Mouse (Mus musculus): ENCODE results near the gene Fcho1.

Gene Fcho1

DNA sequence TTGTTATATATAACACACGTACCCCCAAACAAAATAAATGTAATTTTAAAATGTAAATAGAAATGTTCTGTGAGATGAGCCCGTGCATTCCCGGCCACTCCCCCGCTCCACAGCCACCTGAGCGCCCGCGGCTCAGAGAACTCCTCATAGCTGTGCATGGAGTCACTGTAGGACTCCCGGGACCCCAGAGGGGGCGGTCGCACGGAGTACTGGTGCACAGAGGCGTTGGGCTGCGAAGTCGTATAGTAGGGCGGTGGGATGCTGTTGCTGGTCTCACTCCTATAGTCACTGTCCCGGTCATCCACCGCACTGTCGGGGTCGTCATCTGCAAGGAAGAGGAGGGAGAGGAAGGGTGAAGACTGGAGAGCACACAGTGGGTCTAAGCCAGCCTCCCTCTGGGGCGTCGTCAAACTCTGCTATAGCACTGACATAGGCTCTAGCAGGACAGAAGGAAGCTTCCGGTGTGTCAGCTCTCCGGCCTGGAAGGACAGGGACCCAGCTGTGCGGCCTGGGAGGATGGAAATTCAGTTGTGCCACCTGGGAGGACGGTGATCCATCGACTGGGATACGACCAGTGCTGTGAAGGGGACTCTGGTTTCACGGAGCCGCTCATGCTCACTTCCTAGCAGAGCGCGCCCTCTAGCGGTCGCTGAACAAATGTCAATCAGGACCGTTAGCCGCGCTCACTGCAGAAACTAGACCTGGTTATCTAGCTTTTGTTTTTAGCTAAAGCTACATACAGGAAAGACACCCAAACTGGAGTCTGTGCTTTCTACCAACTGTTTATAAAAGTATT lies 65.0 kb downstream of the Fcho1 start:
- peak; percentile 67 to 76 for DNase-seq (ENCODE audit: low spot score in 2 of 2)

DNA sequence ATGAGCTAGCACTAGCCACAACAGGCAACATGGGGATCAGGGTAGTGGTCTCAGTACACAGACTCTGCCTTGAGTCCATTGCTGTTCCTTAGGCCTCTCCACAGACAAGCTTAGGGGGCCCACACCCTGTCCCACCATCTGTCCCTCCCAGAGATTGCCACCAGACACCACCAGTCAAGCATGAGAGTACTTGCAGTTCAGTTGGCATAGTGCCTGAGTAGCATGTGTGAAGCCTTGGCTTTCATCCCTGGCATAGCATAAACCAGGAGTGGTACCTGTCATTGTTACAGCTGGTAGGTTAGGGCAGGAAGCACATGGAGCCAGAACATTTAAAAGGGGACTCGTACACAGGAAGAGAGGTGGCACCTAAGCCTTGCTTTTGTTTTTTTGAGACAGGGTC lies 65.8 kb downstream of the Fcho1 start:
- DNase-seq (ENCODE audit: low spot score in 2 of 2): no peak

- no peak for DNase-seq (ENCODE audit: low spot score in 2 of 2)
These were observed 66.9 kb downstream of the Fcho1 start for GRCm38 (mm10) chr8:71658515-71659049.

Data from right cerebral cortex, postnatal 36 days (tissue).